Mouse (Mus musculus) limb, embryonic 14.5 days (tissue): ENCODE measurements around the gene Trabd2b. TPM values are rescaled to one million over a fixed set of nuclear protein-coding genes. Genes with fewer than 3 reads are reported as not detected.

ENCODE experiments used
- ATAC-seq: fragments of 200-750 bp; cut with Nextera tagmentation; 2 replicates; pipeline ENCODE4 v1.8.0; 2017; ENCODE audit warnings: low read depth, moderate number of reproducible peaks, moderate TSS enrichment; ENCODE audit not compliant: low FRiP score
- DNase-seq: peaks from one replicate; pipeline ENCODE4 v3.0.0-alpha.2; 2015; ENCODE audit warnings: low spot score
- H3K27ac ChIP-seq: fragments of 300-500 bp; sonication (generic); replicated peaks from 2 replicates; pipeline ENCODE4 v1.5.1; 2014; ENCODE audit warnings: low read depth, mild to moderate bottlenecking, low read length, moderate library complexity, mixed read lengths
- H3K27me3 ChIP-seq: fragments of 300-500 bp; sonication (generic); 2 replicates; pipeline ENCODE4 v1.6.1; 2014; ENCODE audit warnings: low read length, mixed read lengths; ENCODE audit not compliant: control insufficient read depth, insufficient read depth
- H3K36me3 ChIP-seq: fragments of 300-500 bp; sonication (generic); 2 replicates; pipeline ENCODE4 v1.6.1; 2014; ENCODE audit warnings: mild to moderate bottlenecking, low read length, moderate library complexity, mixed read lengths; ENCODE audit not compliant: control insufficient read depth, insufficient read depth
- H3K4me1 ChIP-seq: fragments of 300-500 bp; sonication (generic); 2 replicates; pipeline ENCODE4 v1.6.1; 2014; ENCODE audit warnings: antibody characterized with exemption, low read length, mixed read lengths; ENCODE audit not compliant: control insufficient read depth, insufficient read depth
- H3K4me2 ChIP-seq: fragments of 300-500 bp; sonication (generic); replicated peaks from 2 replicates; pipeline ENCODE4 v1.6.1; 2014; ENCODE audit warnings: low read depth, mild to moderate bottlenecking, low read length, moderate library complexity; ENCODE audit not compliant: severe bottlenecking
- H3K4me3 ChIP-seq: fragments of 300-500 bp; sonication (generic); replicated peaks from 2 replicates; pipeline ENCODE4 v1.5.1; 2014; ENCODE audit warnings: low read length
- H3K9ac ChIP-seq: fragments of 300-500 bp; sonication (generic); 2 replicates; pipeline ENCODE4 v1.6.1; 2014; ENCODE audit warnings: mild to moderate bottlenecking, low read depth, low read length, moderate library complexity; ENCODE audit not compliant: severe bottlenecking
- H3K9me3 ChIP-seq: fragments of 300-500 bp; sonication (generic); 2 replicates; pipeline ENCODE4 v1.6.1; 2016; ENCODE audit warnings: low read length; ENCODE audit not compliant: control insufficient read depth
- POLR2A ChIP-seq: fragments of 200-500 bp; IDR thresholded peaks from 2 replicates; pipeline ENCODE4 v1.8.0; 2012; ENCODE audit warnings: inconsistent platforms, mild to moderate bottlenecking, moderate library complexity, borderline replicate concordance; ENCODE audit not compliant: insufficient read depth, insufficient read length; ENCODE audit errors: extremely low read depth
- WGBS: fragments of 180-500 bp; shearing (Covaris S2); extraction: QIAGEN DNeasy Blood & Tissue Kit; methylation state at CpG from one replicate; pipeline ENCODE4 v1.1.7; 2014; 5-methylcytosine and 5-hydroxymethylcytosine counted together
- polyA plus RNA-seq, 2 experiments: library from polyadenylated mRNA; depleted of rRNA in 1 of 2; stranded (reverse) in 1 of 2; unstranded in 1 of 2; fragments of >200 nt; fragmentation: Nextera tagmentation in 1 of 2; extraction: Ambion mirVana in 1 of 2; gene quantifications; 2 replicates each; pipeline versions ENCODE4 v1.2.1 to v1.2.3; 2012 to 2014

The Trabd2b gene
- polyA plus RNA-seq, 2 experiments, result 3.6 to 6.2 TPM

GRCm38 (mm10) chr4:114370935-114371715, 35.4 kb upstream of the Trabd2b start:
- Histone ChIP-seq H3K4me2 (no peak overlapping the region), H3K36me3 (no peaks in the 10 kb centered on the region), H3K9me3 (no peaks in the 10 kb centered on the region), H3K27me3 (0 out of 2 replicates have a peak, but pooled peaks cover 3% of the 10 kb centered on the region), H3K9ac (no peak overlapping the region), H3K4me3 (no peak overlapping the region), H3K4me1 (no peaks in the 10 kb centered on the region), H3K27ac (no peak overlapping the region)
- TF ChIP-seq POLR2A, result no peak
- ATAC-seq (no peak), DNase-seq (no peak)

- Histone ChIP-seq H3K4me1 (peaks cover 7% of the 10 kb centered on the region; the same call in 1 of the 2 replicates), H3K27ac (no peak overlapping the region), H3K9ac (no peak overlapping the region), H3K9me3 (no peaks in the 10 kb centered on the region), H3K4me3 (no peak overlapping the region), H3K36me3 (no peaks in the 10 kb centered on the region), H3K27me3 (0 out of 2 replicates have a peak, but pooled peaks cover 3% of the 10 kb centered on the region), H3K4me2 (no peak overlapping the region)
- no peak for DNase-seq
- 72% methylated on average over 3 of the region's 3 CpGs for WGBS
- no peak for TF ChIP-seq POLR2A
- ATAC-seq, result no peak
Measured at GRCm38 (mm10) chr4:114372699-114373098, 33.8 kb upstream of the Trabd2b start.

- H3K9me3 ChIP-seq, result no peaks in the 10 kb centered on the region
- no peak overlapping the region for H3K4me3 ChIP-seq
- TF ChIP-seq POLR2A, result no peak
- no peak for DNase-seq
- no peak overlapping the region for H3K4me2 ChIP-seq
- peaks cover 23% of the 10 kb centered on the region for H3K4me1 ChIP-seq
- ATAC-seq, result no peak
- WGBS, result 88% methylated on average over 1 of the region's 1 CpGs
- no peak overlapping the region for H3K27ac ChIP-seq
- H3K36me3 ChIP-seq, result no peaks in the 10 kb centered on the region
- H3K27me3 ChIP-seq, result no peaks in the 10 kb centered on the region
- H3K9ac ChIP-seq, result no peak overlapping the region
Measured at GRCm38 (mm10) chr4:114374330-114374729, 32.2 kb upstream of the Trabd2b start.

- Histone ChIP-seq H3K9me3 (no peaks in the 10 kb centered on the region), H3K9ac (no peak overlapping the region), H3K4me3 (no peak overlapping the region), H3K4me1 (peaks cover 29% of the 10 kb centered on the region), H3K36me3 (no peaks in the 10 kb centered on the region), H3K27ac (peak overlapping the region; percentile 61), H3K27me3 (no peaks in the 10 kb centered on the region), H3K4me2 (no peak overlapping the region)
- ATAC-seq (peak; percentile 43), DNase-seq (peak; percentile 48)
- TF ChIP-seq POLR2A, result no peak
- 27% methylated on average over 11 of the region's 11 CpGs for WGBS
Measured at GRCm38 (mm10) chr4:114377531-114377930, 29.0 kb upstream of the Trabd2b start.

- peak; percentile 47 for ATAC-seq
- H3K27me3 ChIP-seq, result no peaks in the 10 kb centered on the region
- H3K9ac ChIP-seq, result no peak overlapping the region
- no peak overlapping the region for H3K4me3 ChIP-seq
- peak overlapping the region; percentile 61; the same call in 1 of the 2 replicates for H3K27ac ChIP-seq
- H3K4me2 ChIP-seq, result no peak overlapping the region
- H3K4me1 ChIP-seq, result peaks cover 30% of the 10 kb centered on the region
- H3K9me3 ChIP-seq, result no peaks in the 10 kb centered on the region
- TF ChIP-seq POLR2A, result no peak
- DNase-seq, result peak; percentile 13
- 55% methylated on average over 7 of the region's 7 CpGs for WGBS
- no peaks in the 10 kb centered on the region for H3K36me3 ChIP-seq
Measured at GRCm38 (mm10) chr4:114378512-114378911, 28.0 kb upstream of the Trabd2b start.
